Mouse (Mus musculus) kidney, postnatal 36 days (tissue): Measurements from ENCODE around the gene Spg7.

Experiments used
- DNase-seq, 2 experiments: peaks; one replicate each; pipeline ENCODE4 v3.0.0; 2021 to 2022; ENCODE audit warnings: mixed read lengths in 2 of 2

Gene Spg7

GRCm38 (mm10) chr8:123135406-123135805 lies 72.7 kb downstream of the Spg7 start:
- no peak for DNase-seq

- DNase-seq = no peak
Measured at GRCm38 (mm10) chr8:123135806-123136205, 73.1 kb downstream of the Spg7 start.

DNA sequence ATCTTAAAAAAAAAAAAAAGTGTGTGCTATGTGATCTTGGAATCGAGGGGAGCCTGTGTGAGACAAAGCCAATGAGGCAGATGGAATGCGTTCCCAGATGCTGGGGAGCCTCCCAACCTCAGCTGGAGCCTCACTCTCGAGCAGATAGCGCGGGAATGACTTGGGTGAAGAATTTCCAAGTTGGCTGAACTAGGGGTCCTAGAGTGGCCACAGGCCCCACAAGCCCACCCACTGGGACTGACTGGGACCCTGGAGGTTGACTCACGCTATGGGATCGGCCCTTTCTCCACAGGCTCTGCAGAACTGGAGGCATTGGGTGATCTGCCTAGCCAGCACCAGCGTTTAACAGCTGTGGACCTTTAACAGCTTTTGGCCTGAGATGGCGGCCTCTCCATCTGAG lies 73.5 kb downstream of the Spg7 start:
- no peak for DNase-seq

GRCm38 (mm10) chr8:123137645-123138077 lies 74.9 kb downstream of the Spg7 start:
- DNase-seq = peak; percentile 21 to 43

GRCm38 (mm10) chr8:123138741-123139140 lies 76.0 kb downstream of the Spg7 start:
- no peak for DNase-seq

DNA sequence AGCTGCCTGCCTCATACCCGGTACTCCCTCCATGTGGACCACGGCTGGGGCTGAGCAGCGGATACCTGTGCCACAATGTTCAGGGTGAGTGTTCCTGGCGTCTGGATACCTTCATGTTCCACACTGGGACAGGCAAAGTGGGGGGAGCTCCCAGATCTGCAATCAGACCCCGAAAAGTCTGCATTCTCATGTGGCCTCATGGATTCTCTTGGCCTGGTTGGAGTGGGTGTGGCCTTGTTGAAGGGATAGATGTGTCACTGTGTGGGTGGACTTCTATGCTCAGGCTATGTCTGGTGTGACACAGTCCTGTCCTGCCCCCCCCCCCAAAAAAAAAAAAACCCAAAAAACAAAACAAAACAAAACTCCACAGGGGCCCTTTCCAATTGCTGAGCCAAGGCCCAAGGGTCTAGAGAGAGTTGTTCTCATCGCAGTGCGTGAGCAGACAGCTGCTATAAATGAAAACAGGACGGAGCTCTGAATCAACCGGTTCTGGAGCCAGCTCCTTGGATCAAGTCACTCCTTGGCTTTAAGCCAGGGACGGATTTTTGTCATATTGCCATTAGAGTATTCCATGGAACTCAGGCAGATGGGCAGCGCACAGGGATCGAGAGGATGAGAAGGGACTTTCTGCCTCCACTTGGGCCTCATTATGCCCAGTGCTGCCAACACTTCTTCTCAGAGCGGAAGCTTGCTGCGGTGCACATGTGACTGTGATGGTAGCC lies 79.2 kb downstream of the Spg7 start:
- peak; percentile 78 to 86 for DNase-seq

DNA sequence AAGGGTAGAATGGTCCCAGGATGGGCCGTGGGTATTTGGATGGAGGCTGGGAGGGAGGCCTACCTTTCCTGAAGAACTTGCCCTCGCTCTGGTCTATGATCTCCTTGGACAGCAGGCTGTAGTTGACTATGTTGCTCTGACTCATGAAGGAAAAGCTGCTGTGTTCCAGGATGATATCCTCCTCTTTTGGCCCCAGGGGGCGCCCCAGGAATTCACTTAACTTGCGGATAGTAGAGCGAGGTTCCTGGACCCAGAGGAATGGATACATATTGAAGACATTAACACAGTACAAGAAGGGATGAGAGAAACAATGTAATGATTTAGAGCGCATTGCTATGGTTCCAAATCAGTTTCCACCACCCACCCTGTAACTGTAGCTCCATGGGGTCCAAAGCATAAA lies 82.5 kb downstream of the Spg7 start:
- peak; percentile 71 to 83 for DNase-seq

GRCm38 (mm10) chr8:123146390-123146789 lies 83.6 kb downstream of the Spg7 start:
- no peak for DNase-seq
